Mouse (Mus musculus) embryonic facial prominence, embryonic 13.5 days (tissue): ENCODE data around the gene Adgrf3. TPM values are rescaled to one million over a fixed set of nuclear protein-coding genes. Genes with fewer than 3 reads are reported as not detected.
A peak's percentile ranks its signal among the peaks of the same experiment; 100 is the strongest.

ENCODE experiments used
- ATAC-seq: fragments of 200-750 bp; cut with Nextera tagmentation; 2 replicates; pipeline ENCODE4 v1.8.0; 2017; ENCODE audit warnings: low read depth; ENCODE audit not compliant: insufficient number of reproducible peaks, insufficient read depth, low FRiP score, low TSS enrichment
- H3K27ac ChIP-seq: fragments of 300-500 bp; sonication (generic); 2 replicates; pipeline ENCODE4 v1.5.1; 2015; ENCODE audit warnings: moderate library complexity, mild to moderate bottlenecking, inconsistent platforms
- H3K27me3 ChIP-seq: fragments of 300-500 bp; sonication (generic); 2 replicates; pipeline ENCODE4 v1.6.1; 2015; ENCODE audit warnings: mild to moderate bottlenecking, inconsistent platforms
- H3K36me3 ChIP-seq: fragments of 300-500 bp; sonication (generic); 2 replicates; pipeline ENCODE4 v1.6.1; 2015; ENCODE audit warnings: mild to moderate bottlenecking, inconsistent platforms
- H3K4me1 ChIP-seq: fragments of 300-500 bp; sonication (generic); 2 replicates; pipeline ENCODE4 v1.6.1; 2015; ENCODE audit warnings: inconsistent platforms
- H3K4me2 ChIP-seq: fragments of 300-500 bp; sonication (generic); 2 replicates; pipeline ENCODE4 v1.6.1; 2015; ENCODE audit warnings: moderate library complexity, mild to moderate bottlenecking, inconsistent platforms
- H3K4me3 ChIP-seq: fragments of 300-500 bp; sonication (generic); 2 replicates; pipeline ENCODE4 v1.5.1; 2015; ENCODE audit warnings: mild to moderate bottlenecking, inconsistent platforms
- H3K9ac ChIP-seq: fragments of 300-500 bp; sonication (generic); 2 replicates; pipeline ENCODE4 v1.6.1; 2015; ENCODE audit warnings: mild to moderate bottlenecking, inconsistent platforms
- H3K9me3 ChIP-seq: fragments of 300-500 bp; sonication (generic); 2 replicates; pipeline ENCODE4 v1.6.1; 2016; ENCODE audit warnings: inconsistent platforms
- WGBS: fragments of 180-500 bp; shearing (Covaris S2); methylation state at CpG from one replicate; pipeline ENCODE4 v1.1.7; 2015; ENCODE audit warnings: mixed read lengths; 5-methylcytosine and 5-hydroxymethylcytosine counted together
- polyA plus RNA-seq: library from polyadenylated mRNA; unstranded; fragments of >200 nt; fragmentation: Nextera tagmentation; extraction: Ambion mirVana; gene quantifications from 2 replicates; pipeline ENCODE4 v1.2.1, GENCODE M21; 2015

Adgrf3 gene
- polyA plus RNA-seq, 1 experiment from 2014 or later, result not detected

DNA sequence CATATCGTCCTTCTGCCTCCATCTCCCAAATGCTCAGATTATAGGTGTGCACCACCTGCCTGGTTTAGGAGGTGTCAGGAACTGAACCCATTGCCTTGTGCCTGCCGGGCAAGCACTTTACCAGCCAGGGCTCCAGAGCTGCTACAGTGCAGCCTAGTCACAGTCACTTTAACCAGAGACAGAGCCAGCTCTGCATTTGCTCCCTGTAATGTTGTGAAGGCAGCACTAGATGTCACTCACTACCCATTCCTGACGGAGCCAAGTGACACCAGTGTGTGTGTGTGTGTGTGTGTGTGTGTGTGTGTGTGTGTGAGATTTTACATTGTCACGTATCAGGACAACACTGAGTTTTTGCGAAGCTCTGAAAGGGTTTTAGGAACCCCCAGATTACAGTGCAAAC, 4.0 kb downstream of the Adgrf3 start:
- ATAC-seq, result no peak
- H3K9me3 ChIP-seq, result no peaks in the 10 kb centered on the region
- no peak overlapping the region for H3K4me2 ChIP-seq
- no peak overlapping the region for H3K9ac ChIP-seq
- H3K27ac ChIP-seq, result no peak overlapping the region
- no peaks in the 10 kb centered on the region for H3K27me3 ChIP-seq
- 46% methylated on average over 5 of the region's 5 CpGs for WGBS
- H3K4me3 ChIP-seq, result no peak overlapping the region
- no peaks in the 10 kb centered on the region for H3K36me3 ChIP-seq
- no peaks in the 10 kb centered on the region for H3K4me1 ChIP-seq

GRCm38 (mm10) chr5:30198257-30198656, 7.3 kb downstream of the Adgrf3 start:
- Histone ChIP-seq H3K27me3 (no peaks in the 10 kb centered on the region), H3K9me3 (no peaks in the 10 kb centered on the region), H3K27ac (no peak overlapping the region), H3K4me1 (no peaks in the 10 kb centered on the region), H3K4me2 (no peak overlapping the region), H3K36me3 (no peaks in the 10 kb centered on the region), H3K4me3 (no peak overlapping the region), H3K9ac (no peak overlapping the region)
- no peak for ATAC-seq
- 83% methylated on average over 7 of the region's 7 CpGs for WGBS

DNA sequence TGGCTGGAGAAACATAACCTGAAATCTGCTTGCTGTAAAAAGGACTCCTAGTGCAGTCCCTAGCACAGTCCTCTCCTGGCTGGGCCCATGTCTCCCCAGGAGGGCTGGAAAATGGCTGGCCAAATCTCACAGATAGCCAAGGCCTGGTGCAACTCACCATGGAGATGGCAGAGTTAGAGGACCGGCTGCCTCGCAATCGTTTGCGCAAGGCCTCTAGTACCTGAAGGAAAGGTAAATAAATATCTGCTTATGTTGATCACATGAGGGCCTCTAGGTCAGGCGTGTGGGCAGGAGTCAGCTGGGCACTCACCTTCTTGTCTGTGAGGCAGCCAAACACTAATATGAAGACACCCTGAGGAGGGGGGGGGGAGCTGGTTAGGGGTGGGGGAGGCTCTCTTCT, 10.2 kb downstream of the Adgrf3 start:
- no peaks in the 10 kb centered on the region for H3K36me3 ChIP-seq
- H3K27ac ChIP-seq, result no peak overlapping the region
- H3K27me3 ChIP-seq, result no peaks in the 10 kb centered on the region
- no peak overlapping the region for H3K4me2 ChIP-seq
- H3K9ac ChIP-seq, result no peak overlapping the region
- no peak overlapping the region for H3K4me3 ChIP-seq
- no peaks in the 10 kb centered on the region for H3K4me1 ChIP-seq
- WGBS, result 92% methylated on average over 5 of the region's 5 CpGs
- no peak for ATAC-seq
- H3K9me3 ChIP-seq, result no peaks in the 10 kb centered on the region

- Histone ChIP-seq H3K9me3 (no peaks in the 10 kb centered on the region), H3K4me3 (no peak overlapping the region)
These were observed 13.1 kb downstream of the Adgrf3 start for GRCm38 (mm10) chr5:30192452-30192851.

GRCm38 (mm10) chr5:30187687-30188485, 17.6 kb downstream of the Adgrf3 start:
- ATAC-seq, result no peak
- Histone ChIP-seq H3K27me3 (no peaks in the 10 kb centered on the region), H3K4me3 (no peak overlapping the region), H3K36me3 (peaks cover 40% of the 10 kb centered on the region), H3K9ac (no peak overlapping the region), H3K27ac (no peak overlapping the region), H3K4me1 (no peaks in the 10 kb centered on the region), H3K4me2 (no peak overlapping the region), H3K9me3 (no peaks in the 10 kb centered on the region)
- WGBS, result 93% methylated on average over 12 of the region's 12 CpGs

More at GRCm38 (mm10) chr5:30192452-30192851, 13.1 kb downstream of the Adgrf3 start:
- H3K4me1 ChIP-seq, result no peaks in the 10 kb centered on the region
- no peak overlapping the region for H3K4me2 ChIP-seq
- no peaks in the 10 kb centered on the region for H3K27me3 ChIP-seq
- WGBS, result 88% methylated on average over 1 of the region's 1 CpGs
- H3K36me3 ChIP-seq, result peaks cover 10% of the 10 kb centered on the region
- ATAC-seq, result no peak
- H3K9ac ChIP-seq, result no peak overlapping the region
- no peak overlapping the region for H3K27ac ChIP-seq

- peaks cover 13% of the 10 kb centered on the region for H3K4me1 ChIP-seq
- H3K4me3 ChIP-seq, result no peak overlapping the region
- no peak overlapping the region for H3K9ac ChIP-seq
- H3K27ac ChIP-seq, result no peak overlapping the region
- no peak for ATAC-seq
- H3K4me2 ChIP-seq, result no peak overlapping the region
- WGBS, result 26% methylated on average over 4 of the region's 4 CpGs
- H3K27me3 ChIP-seq, result no peaks in the 10 kb centered on the region
- H3K36me3 ChIP-seq, result peaks cover 70% of the 10 kb centered on the region
- H3K9me3 ChIP-seq, result no peaks in the 10 kb centered on the region
These were observed 29.7 kb downstream of the Adgrf3 start for GRCm38 (mm10) chr5:30175811-30176210.

- Histone ChIP-seq H3K27me3 (no peaks in the 10 kb centered on the region), H3K4me1 (peaks cover 13% of the 10 kb centered on the region), H3K9ac (no peak overlapping the region), H3K4me3 (no peak overlapping the region), H3K4me2 (no peak overlapping the region), H3K27ac (peak overlapping the region; percentile 48; the same call in 1 of the 2 replicates), H3K36me3 (peaks cover 71% of the 10 kb centered on the region), H3K9me3 (no peaks in the 10 kb centered on the region)
- no peak for ATAC-seq
- 41% methylated on average over 20 of the region's 20 CpGs for WGBS
These were observed 32.4 kb downstream of the Adgrf3 start for GRCm38 (mm10) chr5:30172931-30173692.

DNA sequence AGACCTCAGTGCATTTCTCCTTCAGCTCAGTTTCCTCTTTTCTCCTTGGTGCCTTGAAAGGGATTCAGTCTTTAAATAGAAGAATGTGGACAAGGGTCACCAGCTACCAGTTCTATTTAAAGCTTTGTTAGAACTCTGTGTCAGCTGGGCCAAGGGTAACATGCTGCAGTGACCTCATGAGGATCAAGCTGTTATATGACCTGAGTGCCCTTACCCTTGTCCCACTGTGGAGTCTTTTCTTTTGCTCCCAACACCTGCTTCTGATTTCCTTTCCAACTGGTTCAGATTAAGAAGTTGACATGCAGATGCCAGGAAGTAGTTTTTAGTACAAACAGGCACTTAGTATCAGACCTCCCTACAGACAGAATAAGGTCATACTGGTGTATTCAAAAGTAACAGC, 33.4 kb downstream of the Adgrf3 start:
- H3K27ac ChIP-seq, result 0 out of 2 replicates have a peak overlapping the region, but pooled peaks have one; percentile 7
- no peak overlapping the region for H3K9ac ChIP-seq
- H3K4me1 ChIP-seq, result peaks cover 13% of the 10 kb centered on the region
- H3K4me2 ChIP-seq, result no peak overlapping the region
- H3K27me3 ChIP-seq, result no peaks in the 10 kb centered on the region
- no peak overlapping the region for H3K4me3 ChIP-seq
- H3K36me3 ChIP-seq, result peaks cover 64% of the 10 kb centered on the region
- ATAC-seq, result no peak
- H3K9me3 ChIP-seq, result no peaks in the 10 kb centered on the region

DNA sequence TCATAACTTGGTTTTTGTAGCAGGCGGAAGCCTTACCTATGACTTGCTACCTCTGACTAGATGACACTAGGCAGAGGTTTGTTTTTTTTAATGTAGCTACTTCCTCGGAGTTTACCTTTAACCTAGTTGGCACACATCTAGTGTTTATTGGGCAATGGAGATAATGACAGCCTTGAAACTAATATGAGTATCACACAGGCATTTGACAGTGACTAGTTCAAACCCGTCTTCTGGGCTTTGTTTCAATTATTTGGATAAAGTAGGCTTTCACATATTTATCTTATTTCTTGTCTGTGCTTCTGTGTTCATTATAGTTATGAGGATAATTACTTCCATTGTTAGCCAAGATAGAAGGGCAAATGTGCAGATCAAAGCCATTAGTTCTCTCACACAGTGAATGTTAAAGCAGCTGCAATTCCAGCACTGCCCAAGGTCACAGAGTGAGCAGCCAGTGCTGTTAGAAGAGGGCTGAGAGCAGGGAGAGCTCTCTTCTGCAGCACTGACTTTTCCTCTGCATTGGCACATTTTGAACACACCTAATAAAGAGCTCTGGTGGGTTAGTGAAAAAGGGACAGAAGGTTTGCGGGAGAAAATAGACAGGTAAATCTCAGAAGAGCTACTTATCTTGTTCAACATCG, 35.1 kb downstream of the Adgrf3 start:
- Histone ChIP-seq H3K4me2 (no peak overlapping the region), H3K36me3 (peaks cover 57% of the 10 kb centered on the region), H3K4me3 (no peak overlapping the region), H3K27ac (no peak overlapping the region), H3K9ac (no peak overlapping the region), H3K4me1 (peaks cover 13% of the 10 kb centered on the region), H3K9me3 (no peaks in the 10 kb centered on the region), H3K27me3 (no peaks in the 10 kb centered on the region)
- ATAC-seq, result no peak
- 81% methylated on average over 5 of the region's 5 CpGs for WGBS

DNA sequence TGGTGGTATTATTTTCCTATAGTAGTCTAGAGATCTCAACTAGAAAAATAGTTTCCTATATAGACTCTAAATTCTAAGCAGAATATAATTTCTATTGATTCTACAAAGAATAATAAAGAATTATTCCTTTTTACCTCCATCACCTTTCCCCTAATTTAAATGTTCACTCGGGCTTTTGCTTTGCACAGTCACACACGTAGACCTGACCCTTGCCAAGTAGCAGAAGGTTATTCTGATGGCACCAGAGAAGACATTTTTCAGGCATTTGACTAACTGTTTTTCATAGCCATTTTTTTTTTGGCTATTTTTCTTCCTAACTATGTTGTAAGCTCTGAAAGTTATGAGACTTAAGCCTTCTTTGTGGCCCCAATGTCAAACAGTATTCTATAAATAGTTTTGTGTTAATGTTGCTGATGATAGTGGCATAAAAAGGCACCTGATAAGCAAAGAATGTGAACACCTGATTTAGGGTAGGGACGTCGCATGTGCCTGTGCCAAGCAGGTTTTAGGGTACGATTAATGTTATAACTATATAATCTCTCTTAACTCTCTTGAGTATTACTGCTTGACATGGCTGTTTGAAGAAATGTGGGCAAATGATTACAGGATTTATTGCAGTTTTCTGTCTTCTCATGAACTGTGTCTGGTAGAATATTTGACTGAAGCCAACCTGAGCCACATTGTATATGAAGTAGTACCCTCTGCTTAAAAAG, 40.1 kb downstream of the Adgrf3 start:
- Histone ChIP-seq H3K36me3 (peaks cover 32% of the 10 kb centered on the region), H3K27ac (no peak overlapping the region), H3K9ac (no peak overlapping the region), H3K9me3 (no peaks in the 10 kb centered on the region), H3K4me1 (no peaks in the 10 kb centered on the region), H3K4me2 (no peak overlapping the region), H3K4me3 (no peak overlapping the region), H3K27me3 (no peaks in the 10 kb centered on the region)
- WGBS, result 87% methylated on average over 5 of the region's 5 CpGs
- no peak for ATAC-seq

DNA sequence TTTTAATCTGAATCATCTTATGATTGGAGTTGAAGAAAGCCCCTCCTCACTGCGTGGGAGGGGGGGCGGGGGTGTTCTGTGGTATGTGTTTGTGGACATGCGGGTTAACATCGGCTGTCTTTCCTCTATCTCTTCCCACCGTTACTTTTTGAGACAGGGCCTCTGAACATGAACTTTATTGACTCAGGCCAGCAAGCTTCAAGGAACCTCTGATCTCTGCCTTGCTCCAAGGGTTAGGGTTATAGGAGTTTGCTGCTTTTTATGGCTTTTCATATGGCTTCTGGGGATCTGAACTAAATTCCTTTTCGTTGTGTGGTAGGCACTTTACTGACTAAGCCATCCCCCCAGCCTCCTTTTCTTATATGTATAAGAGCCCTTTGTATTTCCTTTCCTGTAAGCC, 43.2 kb downstream of the Adgrf3 start:
- Histone ChIP-seq H3K4me1 (no peaks in the 10 kb centered on the region), H3K4me3 (no peak overlapping the region), H3K9ac (no peak overlapping the region), H3K27me3 (no peaks in the 10 kb centered on the region), H3K4me2 (no peak overlapping the region), H3K36me3 (peaks cover 13% of the 10 kb centered on the region; the same call in 1 of the 2 replicates), H3K9me3 (no peaks in the 10 kb centered on the region), H3K27ac (no peak overlapping the region)
- ATAC-seq, result no peak
- 90% methylated on average over 6 of the region's 6 CpGs for WGBS
